Mouse (Mus musculus) CH12.LX (cell line): ENCODE measurements at regions not wholly inside any gene's neighbourhood (a gene's known extent, or its start where the extent isn't known, plus 50 kb on each side); places are given as distances from the start of the nearest gene placed in this dataset.

Experiments used
- DNase-seq: peaks from one replicate; pipeline ENCODE4 v3.0.0-alpha.2; 2013; ENCODE audit errors: extremely low read depth
- H3K27ac ChIP-seq: 2 replicates; pipeline ENCODE4 v1.5.1; 2012; ENCODE audit warnings: low read depth, mild to moderate bottlenecking, control low read depth, moderate library complexity; ENCODE audit not compliant: insufficient read depth
- H3K27me3 ChIP-seq: replicated peaks from 2 replicates; pipeline ENCODE3; 2012; ENCODE audit warnings: inconsistent platforms
- H3K36me3 ChIP-seq, 2 experiments: replicated peaks in 1 of 2; 2 replicates each; pipeline versions ENCODE3 to v1.6.1; 2012; ENCODE audit warnings: inconsistent platforms in 1 of 2, low read length in 1 of 2, mild to moderate bottlenecking in 1 of 2, mixed read lengths in 1 of 2, moderate library complexity in 1 of 2; ENCODE audit not compliant: control insufficient read depth in 1 of 2, insufficient read depth in 1 of 2
- H3K4me1 ChIP-seq, 2 experiments: 2 replicates each; pipeline ENCODE4 v1.6.1; 2012; ENCODE audit warnings: inconsistent platforms in 1 of 2, moderate library complexity in 1 of 2; ENCODE audit not compliant: insufficient read depth in 2 of 2, control insufficient read depth in 1 of 2
- H3K4me2 ChIP-seq: 2 replicates; pipeline ENCODE4 v1.6.1; 2012; ENCODE audit warnings: low read depth, mild to moderate bottlenecking, control low read depth; ENCODE audit not compliant: poor library complexity, insufficient read depth, severe bottlenecking
- H3K4me3 ChIP-seq, 3 experiments: fragments of 150-350 bp in 1 of 3; sonication (generic) in 1 of 3; replicated peaks in 1 of 3; 2 replicates each; pipeline versions ENCODE3 to v1.5.1; 2011 to 2012; ENCODE audit warnings: low read depth in 2 of 3, low read length in 2 of 3, mild to moderate bottlenecking in 2 of 3, moderate library complexity in 2 of 3, control low read depth in 1 of 3, improper control_type of control experiment in 1 of 3, inconsistent platforms in 1 of 3, mixed read lengths in 1 of 3; ENCODE audit not compliant: poor library complexity in 1 of 3
- H3K79me2 ChIP-seq: replicated peaks from 2 replicates; pipeline ENCODE4 v1.6.1; 2012; ENCODE audit warnings: mild to moderate bottlenecking, moderate library complexity; ENCODE audit not compliant: control insufficient read depth, poor library complexity, insufficient read depth, severe bottlenecking; ENCODE audit errors: extremely low read depth
- H3K9ac ChIP-seq: 2 replicates; pipeline ENCODE4 v1.6.1; 2012; ENCODE audit warnings: low read depth, mild to moderate bottlenecking, control low read depth, moderate library complexity; ENCODE audit not compliant: insufficient read depth
- H3K9me3 ChIP-seq: replicated peaks from 2 replicates; pipeline ENCODE3; 2012; ENCODE audit warnings: low read length, inconsistent platforms, mixed read lengths
- BHLHE40 ChIP-seq: IDR thresholded peaks from 2 replicates; pipeline ENCODE4 v1.6.1; 2011; ENCODE audit warnings: mild to moderate bottlenecking, low read depth, low read length, improper control_type of control experiment
- CHD2 ChIP-seq: IDR thresholded peaks from 2 replicates; pipeline ENCODE4 v1.6.1; 2011; ENCODE audit warnings: low read length, improper control_type of control experiment
- CTCF ChIP-seq, 2 experiments: IDR thresholded peaks in 1 of 2; conservative IDR thresholded peaks in 1 of 2; 2 replicates each; pipeline ENCODE4 v1.5.1; 2011 to 2012; ENCODE audit warnings: low read depth in 2 of 2, low read length in 2 of 2, improper control_type of control experiment in 1 of 2, inconsistent platforms in 1 of 2, mild to moderate bottlenecking in 1 of 2, moderate library complexity in 1 of 2
- EP300 ChIP-seq: IDR thresholded peaks from 2 replicates; pipeline ENCODE4 v1.6.1; 2011; ENCODE audit warnings: low read length, improper control_type of control experiment
- ETS1 ChIP-seq: conservative IDR thresholded peaks from 2 replicates; pipeline ENCODE4 v1.6.1; 2012; ENCODE audit warnings: low read depth, mild to moderate bottlenecking, inconsistent platforms, low read length, improper control_type of control experiment, moderate library complexity
- GABPA ChIP-seq: IDR thresholded peaks from 2 replicates; pipeline ENCODE4 v1.6.1; 2012; ENCODE audit warnings: low read depth, low read length, improper control_type of control experiment, inconsistent platforms; ENCODE audit not compliant: insufficient replicate concordance
- HCFC1 ChIP-seq: IDR thresholded peaks from 2 replicates; pipeline ENCODE4 v1.6.1; 2012; ENCODE audit warnings: low read depth, mild to moderate bottlenecking, inconsistent platforms, low read length, improper control_type of control experiment
- IRF4 ChIP-seq: IDR thresholded peaks from 2 replicates; pipeline ENCODE4 v1.6.1; 2014; ENCODE audit warnings: low read depth, mild to moderate bottlenecking, inconsistent platforms, low read length, improper control_type of control experiment
- JUN ChIP-seq: IDR thresholded peaks from 2 replicates; pipeline ENCODE4 v1.6.1; 2011; ENCODE audit warnings: low read depth, mild to moderate bottlenecking, low read length, improper control_type of control experiment, moderate library complexity; ENCODE audit not compliant: insufficient read depth
- JUND ChIP-seq: conservative IDR thresholded peaks from 2 replicates; pipeline ENCODE4 v1.6.1; 2011; ENCODE audit warnings: low read depth, low read length, improper control_type of control experiment
- MAFK ChIP-seq: IDR thresholded peaks from 2 replicates; pipeline ENCODE4 v1.6.1; 2011; ENCODE audit warnings: low read length, improper control_type of control experiment; ENCODE audit not compliant: insufficient replicate concordance
- MAX ChIP-seq: IDR thresholded peaks from 2 replicates; pipeline ENCODE4 v1.6.1; 2011; ENCODE audit warnings: low read length, improper control_type of control experiment
- MEF2A ChIP-seq: IDR thresholded peaks from 2 replicates; pipeline ENCODE4 v1.6.1; 2014; ENCODE audit warnings: low read depth, mild to moderate bottlenecking, inconsistent platforms, low read length, improper control_type of control experiment, borderline replicate concordance
- MXI1 ChIP-seq: IDR thresholded peaks from 2 replicates; pipeline ENCODE4 v1.6.1; 2011; ENCODE audit warnings: mild to moderate bottlenecking, low read depth, low read length, improper control_type of control experiment
- POLR2A ChIP-seq: IDR thresholded peaks from 2 replicates; pipeline ENCODE4 v1.6.1; 2011; ENCODE audit warnings: low read depth, mild to moderate bottlenecking, improper control_type of control experiment, low read length
- POLR2AphosphoS2 ChIP-seq: IDR thresholded peaks from 2 replicates; pipeline ENCODE4 v1.6.1; 2011; ENCODE audit warnings: low read depth, low read length, improper control_type of control experiment
- RCOR1 ChIP-seq: conservative IDR thresholded peaks from 2 replicates; pipeline ENCODE4 v1.6.1; 2012; ENCODE audit warnings: low read depth, mild to moderate bottlenecking, inconsistent platforms, low read length, improper control_type of control experiment
- SMC3 ChIP-seq: IDR thresholded peaks from 2 replicates; pipeline ENCODE4 v1.6.1; 2011; ENCODE audit warnings: low read depth, low read length, improper control_type of control experiment
- TBP ChIP-seq: conservative IDR thresholded peaks from 2 replicates; pipeline ENCODE4 v1.6.1; 2011; ENCODE audit warnings: low read depth, low read length, improper control_type of control experiment
- TCF12 ChIP-seq: IDR thresholded peaks from 2 replicates; pipeline ENCODE4 v1.6.1; 2014; ENCODE audit warnings: low read depth, mild to moderate bottlenecking, inconsistent platforms, low read length, improper control_type of control experiment
- UBTF ChIP-seq: IDR thresholded peaks from 2 replicates; pipeline ENCODE4 v1.6.1; 2012; ENCODE audit warnings: low read depth, mild to moderate bottlenecking, inconsistent platforms, low read length, improper control_type of control experiment, moderate library complexity
- ZC3H11A ChIP-seq: IDR thresholded peaks from 2 replicates; pipeline ENCODE4 v1.6.1; 2012; ENCODE audit warnings: low read depth, mild to moderate bottlenecking, inconsistent platforms, low read length, improper control_type of control experiment
- ZKSCAN1 ChIP-seq: IDR thresholded peaks from 2 replicates; pipeline ENCODE4 v1.6.1; 2012; ENCODE audit warnings: low read depth, inconsistent platforms, low read length, improper control_type of control experiment, borderline replicate concordance
- ZNF384 ChIP-seq: IDR thresholded peaks from 2 replicates; pipeline ENCODE4 v1.6.1; 2012; ENCODE audit warnings: low read depth, low read length, improper control_type of control experiment, inconsistent platforms
- dilution Hi-C: fragments of 300-500 bp; cut with MboI; formaldehyde crosslinking; loops from 2 replicates; pipeline ENCODE4 v1.14.3; 2020; ENCODE audit warnings: low sequenced_read_pairs; ENCODE audit not compliant: extremely low pct_unique_long_range_greater_than_20kb, extremely low pct_ligation_motif_present
- in situ Hi-C: fragments of 300-500 bp; cut with MboI; formaldehyde crosslinking; loops from 3 replicates; pipeline ENCODE4 v1.14.3; 2019; ENCODE audit warnings: low sequenced_read_pairs, low pct_ligation_motif_present, low pct_unique_long_range_greater_than_20kb, mixed read lengths

GRCm38 (mm10) chr14:78438064-78438677 is 98.4 kb downstream of the Akap11 start:
- H3K27me3 ChIP-seq: no peaks in the 10 kb centered on the region
- H3K36me3 ChIP-seq: no peaks in the 10 kb centered on the region
- peak; percentile 12; the same call in 1 of the 2 replicates for TF ChIP-seq SMC3
- TF ChIP-seq MAFK: peak; percentile 82
- TF ChIP-seq JUN: peak; percentile 57; the same call in 1 of the 2 replicates
- 0 out of 2 replicates have a peak, but pooled peaks have one; percentile 36 for TF ChIP-seq MEF2A
- peak; percentile 70; the same call in 1 of the 2 replicates for TF ChIP-seq JUND
- TF ChIP-seq MAX: 0 out of 2 replicates have a peak, but pooled peaks have one; percentile 19
- TF ChIP-seq UBTF: no peak
- TF ChIP-seq ZNF384: 0 out of 2 replicates have a peak, but pooled peaks have one; percentile 40
- peak; percentile 86 for TF ChIP-seq TCF12
- no peak for TF ChIP-seq CTCF (conservative IDR thresholded peaks at IDR 0.05 in 1 of 2, IDR thresholded peaks at IDR 0.05 in 1 of 2; ENCODE audit: low read depth in 2 of 2, low read length in 2 of 2)
- 0 out of 2 replicates have a peak, but pooled peaks have one; percentile 30 for TF ChIP-seq RCOR1
- TF ChIP-seq BHLHE40: peak; percentile 86
- peak; percentile 73 for TF ChIP-seq IRF4
- no peak for TF ChIP-seq ZC3H11A
- TF ChIP-seq ZKSCAN1: no peak
- TF ChIP-seq ETS1: peak; percentile 87
- peak; percentile 98 for TF ChIP-seq EP300
- TF ChIP-seq CHD2: peak; percentile 33; the same call in 1 of the 2 replicates
- H3K79me2 ChIP-seq: no peaks in the 10 kb centered on the region
- DNase-seq: peak; percentile 53
- H3K9me3 ChIP-seq: peaks cover 3% of the 10 kb centered on the region
- H3K4me3 ChIP-seq: no peak overlapping the region
- in situ Hi-C loops (no loop called here), dilution Hi-C loops (no loop called here)
- no peak overlapping the region for H3K4me2 ChIP-seq
- no peak overlapping the region for H3K9ac ChIP-seq
- H3K4me1 ChIP-seq: peaks cover 17 to 43% of the 10 kb centered on the region in 2 experiments
- no peak overlapping the region for H3K27ac ChIP-seq

- in situ Hi-C loops: no loop called here
- H3K27me3 ChIP-seq: no peaks in the 10 kb centered on the region
- no peaks in the 10 kb centered on the region for H3K36me3 ChIP-seq
- peaks cover 3% of the 10 kb centered on the region for H3K9me3 ChIP-seq
- H3K27ac ChIP-seq: no peak overlapping the region
- no peaks in the 10 kb centered on the region for H3K79me2 ChIP-seq
- dilution Hi-C loops: no loop called here
- H3K9ac ChIP-seq: no peak overlapping the region
- H3K4me2 ChIP-seq: no peak overlapping the region
- H3K4me3 ChIP-seq: no peak overlapping the region
- DNase-seq: no peak
- TF ChIP-seq IRF4 (no peak), JUND (no peak), JUN (no peak), POLR2AphosphoS2 (no peak), EP300 (no peak), POLR2A (no peak), MXI1 (no peak), TBP (no peak), GABPA (no peak), ETS1 (no peak), HCFC1 (no peak), BHLHE40 (no peak)
- peaks cover 17 to 57% of the 10 kb centered on the region in 2 experiments for H3K4me1 ChIP-seq
Observed at GRCm38 (mm10) chr14:78436586-78436985, 100.0 kb downstream of the Akap11 start.
